9 mouse cellular contexts compared by ENCODE assay signal in genomic region chr12:3359302-3359701, GRCm38 (mm10). TPM values are rescaled to one million over a fixed set of nuclear protein-coding genes. Genes with fewer than 3 reads are reported as not detected.
DNase-seq lines count a peak whose midpoint lies in the region; ATAC-seq lines count a peak whose summit lies in the region.
"Had no signal": no experiment of that assay in that cellular context is flagged by ENCODE, and none has a peak within 500 bp of the region (broad histone marks: within the 10 kb centered on the region; RNA-seq: fewer than 3 reads in every experiment).

No protein-coding gene starts in this region.

- peak; percentile 84 to 85 for DNase-seq in B cell, adult 2 months
- DNase-seq in adrenal gland, adult 2 months = peak; percentile 76
- peak; percentile 48 for DNase-seq in embryo, embryonic 9.5 days (ENCODE audit: extremely low spot score)
- DNase-seq in kidney, postnatal 14 days = peak; percentile 84
- DNase-seq in thymus, postnatal 0 days (ENCODE audit: low spot score) = peak; percentile 74

- no peaks in the 10 kb centered on the region for H3K27me3 ChIP-seq in heart, embryonic 15.5 days
- no peaks in the 10 kb centered on the region for H3K27me3 ChIP-seq in liver, embryonic 15.5 days
- no peaks in the 10 kb centered on the region for H3K27me3 ChIP-seq in neural tube, embryonic 12.5 days (replicated peaks)
- H3K27me3 ChIP-seq: embryonic facial prominence, embryonic 12.5 days had no signal

- no peak overlapping the region for H3K9ac ChIP-seq in heart, embryonic 15.5 days
- no peak overlapping the region for H3K9ac ChIP-seq in liver, embryonic 15.5 days
- no peak overlapping the region for H3K9ac ChIP-seq in neural tube, embryonic 12.5 days
- H3K9ac ChIP-seq: embryonic facial prominence, embryonic 12.5 days had no signal

- H3K4me2 ChIP-seq in heart, embryonic 15.5 days = 0 out of 2 replicates have a peak overlapping the region, but pooled peaks have one; percentile 6
- H3K4me2 ChIP-seq in liver, embryonic 15.5 days = peak overlapping the region; percentile 8; the same call in 1 of the 2 replicates
- H3K4me2 ChIP-seq in neural tube, embryonic 12.5 days (replicated peaks) = no peak overlapping the region
- H3K4me2 ChIP-seq: embryonic facial prominence, embryonic 12.5 days had no signal

- 23% methylated on average over 3 of the region's 3 CpGs for WGBS in heart, embryonic 15.5 days
- WGBS in liver, embryonic 15.5 days (ENCODE audit: insufficient replicate concordance) = 11% methylated on average over 3 of the region's 3 CpGs
- 33% methylated on average over 3 of the region's 3 CpGs for WGBS in neural tube, embryonic 12.5 days

- no peaks in the 10 kb centered on the region for H3K36me3 ChIP-seq in heart, embryonic 15.5 days
- no peaks in the 10 kb centered on the region for H3K36me3 ChIP-seq in liver, embryonic 15.5 days (replicated peaks)
- H3K36me3 ChIP-seq in neural tube, embryonic 12.5 days = no peaks in the 10 kb centered on the region
- H3K36me3 ChIP-seq: embryonic facial prominence, embryonic 12.5 days had no signal

- H3K4me3 ChIP-seq in heart, embryonic 15.5 days = no peak overlapping the region
- no peak overlapping the region for H3K4me3 ChIP-seq in liver, embryonic 15.5 days (replicated peaks)
- no peak overlapping the region for H3K4me3 ChIP-seq in neural tube, embryonic 12.5 days
- H3K4me3 ChIP-seq: embryonic facial prominence, embryonic 12.5 days had no signal

- ATAC-seq in heart, embryonic 15.5 days (replicated peaks; ENCODE audit: insufficient number of reproducible peaks, insufficient read depth, low FRiP score, low read depth) = no peak
- ATAC-seq in liver, embryonic 15.5 days (ENCODE audit: insufficient read depth) = peak; percentile 42; the same call in 1 of the 2 replicates
- ATAC-seq in neural tube, embryonic 12.5 days (ENCODE audit: low FRiP score, low read depth) = peak; percentile 38; the same call in 1 of the 2 replicates

- H3K9me3 ChIP-seq in heart, embryonic 15.5 days (replicated peaks) = no peaks in the 10 kb centered on the region
- no peaks in the 10 kb centered on the region for H3K9me3 ChIP-seq in liver, embryonic 15.5 days (replicated peaks)
- H3K9me3 ChIP-seq in neural tube, embryonic 12.5 days = no peaks in the 10 kb centered on the region
- H3K9me3 ChIP-seq: embryonic facial prominence, embryonic 12.5 days had no signal

- H3K27ac ChIP-seq in heart, embryonic 15.5 days = no peak overlapping the region
- no peak overlapping the region for H3K27ac ChIP-seq in liver, embryonic 15.5 days (replicated peaks)
- H3K27ac ChIP-seq in neural tube, embryonic 12.5 days = no peak overlapping the region
- H3K27ac ChIP-seq: embryonic facial prominence, embryonic 12.5 days had no signal

- no peaks in the 10 kb centered on the region for H3K4me1 ChIP-seq in heart, embryonic 15.5 days (replicated peaks)
- H3K4me1 ChIP-seq in liver, embryonic 15.5 days (replicated peaks) = peaks cover 3% of the 10 kb centered on the region; the same call in 1 of the 2 replicates
- H3K4me1 ChIP-seq in neural tube, embryonic 12.5 days = no peaks in the 10 kb centered on the region
- H3K4me1 ChIP-seq: embryonic facial prominence, embryonic 12.5 days had no signal

RNA-seq across cellular contexts. Expression of gene Kif3c, which starts 5.6 kb away (rescaled TPM):
- total RNA-seq in adrenal gland, adult 2 months (2021) = 10 to 100 TPM; 17.5 to 26.9 TPM
- 11.3 and 21.2 TPM in 2 replicates for polyA plus RNA-seq in adrenal gland, adult 2 months (2012; rRNA removed)
- 4.6 and 6.2 TPM in 2 replicates for polyA plus RNA-seq in heart, embryonic 15.5 days (2015; fragmentation: Nextera tagmentation; extraction: Ambion mirVana)
- polyA plus RNA-seq in liver, embryonic 15.5 days (2015; fragmentation: Nextera tagmentation; extraction: Ambion mirVana) = 0.76 and 0.81 TPM in 2 replicates
- polyA plus RNA-seq in neural tube, embryonic 12.5 days (2016; fragmentation: Nextera tagmentation; extraction: Ambion mirVana) = 59.5 and 66.3 TPM in 2 replicates
- polyA plus RNA-seq in thymus, postnatal 0 days (2015; fragmentation: Nextera tagmentation; extraction: Ambion mirVana) = 6.4 and 6.9 TPM in 2 replicates

RNA-seq across cellular contexts. Expression of gene Rab10, which starts 49.5 kb away (rescaled TPM):
- total RNA-seq in adrenal gland, adult 2 months (2021) = 100 to 1,000 TPM; 195 to 206 TPM
- polyA plus RNA-seq in adrenal gland, adult 2 months (2012; rRNA removed) = 60.6 and 65.6 TPM in 2 replicates
- 65.7 and 70.6 TPM in 2 replicates for polyA plus RNA-seq in heart, embryonic 15.5 days (2015; fragmentation: Nextera tagmentation; extraction: Ambion mirVana)
- polyA plus RNA-seq in liver, embryonic 15.5 days (2015; fragmentation: Nextera tagmentation; extraction: Ambion mirVana) = 45.3 and 45.7 TPM in 2 replicates
- 159 and 182 TPM in 2 replicates for polyA plus RNA-seq in neural tube, embryonic 12.5 days (2016; fragmentation: Nextera tagmentation; extraction: Ambion mirVana)
- polyA plus RNA-seq in thymus, postnatal 0 days (2015; fragmentation: Nextera tagmentation; extraction: Ambion mirVana) = 69.7 and 71.0 TPM in 2 replicates
